9 mouse cellular contexts compared by ENCODE assay signal in genomic region chr5:109601080-109601479, GRCm38 (mm10). TPM values are rescaled to one million over a fixed set of nuclear protein-coding genes. Genes with fewer than 3 reads are reported as not detected.
DNase-seq lines count a peak whose midpoint lies in the region; ATAC-seq lines count a peak whose summit lies in the region.
"Had no signal": no experiment of that assay in that cellular context is flagged by ENCODE, and none has a peak within 500 bp of the region (broad histone marks: within the 10 kb centered on the region; RNA-seq: fewer than 3 reads in every experiment).

No protein-coding gene starts in this region.

- WGBS in heart, embryonic 12.5 days: 23% methylated on average over 3 of the region's 3 CpGs
- WGBS in embryonic facial prominence, embryonic 11.5 days: 27% methylated on average over 3 of the region's 3 CpGs
- WGBS in limb, embryonic 10.5 days: 25% methylated on average over 3 of the region's 3 CpGs
- WGBS in stomach, embryonic 15.5 days: 17% methylated on average over 3 of the region's 3 CpGs

- peaks cover 29% of the 10 kb centered on the region for H3K9me3 ChIP-seq in heart, embryonic 12.5 days (replicated peaks)
- H3K9me3 ChIP-seq in embryonic facial prominence, embryonic 11.5 days (replicated peaks; ENCODE audit: control insufficient read depth, low read length): peaks cover 12% of the 10 kb centered on the region
- no peaks in the 10 kb centered on the region for H3K9me3 ChIP-seq in limb, embryonic 10.5 days (replicated peaks)
- H3K9me3 ChIP-seq in stomach, embryonic 15.5 days: no peaks in the 10 kb centered on the region
- H3K9me3 ChIP-seq: lung, embryonic 15.5 days had no signal

- H3K27me3 ChIP-seq in heart, embryonic 12.5 days (replicated peaks): no peaks in the 10 kb centered on the region
- H3K27me3 ChIP-seq in embryonic facial prominence, embryonic 11.5 days (ENCODE audit: control insufficient read depth, insufficient read depth, low read length): no peaks in the 10 kb centered on the region
- no peaks in the 10 kb centered on the region for H3K27me3 ChIP-seq in limb, embryonic 10.5 days (ENCODE audit: low read depth, poor library complexity, severe bottlenecking)
- H3K27me3 ChIP-seq in stomach, embryonic 15.5 days (replicated peaks): no peaks in the 10 kb centered on the region
- H3K27me3 ChIP-seq: lung, embryonic 15.5 days had no signal

- peak; percentile 5 to 19 for DNase-seq in heart, postnatal 10 days
- DNase-seq in 416B (ENCODE audit: low read depth) (peak; percentile 50), MEL-GATA-1-ER (ENCODE audit: extremely low read depth, low read depth) (peak; percentile 10)
- DNase-seq in embryonic facial prominence, embryonic 11.5 days (ENCODE audit: low spot score): peak; percentile 19
- peak; percentile 50 for DNase-seq in limb, embryonic 10.5 days (ENCODE audit: low spot score)

- no peak overlapping the region for H3K27ac ChIP-seq in heart, embryonic 12.5 days (ENCODE audit: poor library complexity, severe bottlenecking)
- H3K27ac ChIP-seq in embryonic facial prominence, embryonic 11.5 days (replicated peaks; ENCODE audit: low read depth, low read length): no peak overlapping the region
- no peak overlapping the region for H3K27ac ChIP-seq in limb, embryonic 10.5 days
- no peak overlapping the region for H3K27ac ChIP-seq in stomach, embryonic 15.5 days
- H3K27ac ChIP-seq: lung, embryonic 15.5 days had no signal

- H3K4me1 ChIP-seq in heart, embryonic 12.5 days (replicated peaks): no peaks in the 10 kb centered on the region
- no peaks in the 10 kb centered on the region for H3K4me1 ChIP-seq in embryonic facial prominence, embryonic 11.5 days (ENCODE audit: control insufficient read depth, insufficient read depth, low read length)
- H3K4me1 ChIP-seq in limb, embryonic 10.5 days: no peaks in the 10 kb centered on the region
- H3K4me1 ChIP-seq in stomach, embryonic 15.5 days: no peaks in the 10 kb centered on the region
- H3K4me1 ChIP-seq: lung, embryonic 15.5 days had no signal

- H3K4me2 ChIP-seq in heart, embryonic 12.5 days: no peak overlapping the region
- H3K4me2 ChIP-seq in embryonic facial prominence, embryonic 11.5 days (ENCODE audit: low read depth, low read length): no peak overlapping the region
- no peak overlapping the region for H3K4me2 ChIP-seq in stomach, embryonic 15.5 days
- H3K4me2 ChIP-seq: lung, embryonic 15.5 days had no signal

- no peaks in the 10 kb centered on the region for H3K36me3 ChIP-seq in heart, embryonic 12.5 days
- H3K36me3 ChIP-seq in embryonic facial prominence, embryonic 11.5 days (replicated peaks; ENCODE audit: control insufficient read depth, insufficient read depth, low read depth, low read length): no peaks in the 10 kb centered on the region
- H3K36me3 ChIP-seq in limb, embryonic 10.5 days: no peaks in the 10 kb centered on the region
- H3K36me3 ChIP-seq in stomach, embryonic 15.5 days: no peaks in the 10 kb centered on the region
- H3K36me3 ChIP-seq: lung, embryonic 15.5 days had no signal

- intact Hi-C loops in heart, postnatal 10 days (cut with DNase I): loop anchor here (5.0 kb wide), 1 partner anchor 421 kb away; no protein-coding TSS in a partner anchor

- no peak overlapping the region for H3K4me3 ChIP-seq in heart, embryonic 12.5 days
- H3K4me3 ChIP-seq in embryonic facial prominence, embryonic 11.5 days (ENCODE audit: low read depth, low read length): no peak overlapping the region
- H3K4me3 ChIP-seq in limb, embryonic 10.5 days: no peak overlapping the region
- H3K4me3 ChIP-seq in stomach, embryonic 15.5 days (replicated peaks): no peak overlapping the region
- H3K4me3 ChIP-seq: lung, embryonic 15.5 days had no signal

- ATAC-seq in heart, embryonic 12.5 days (ENCODE audit: insufficient number of reproducible peaks, low FRiP score): no peak
- ATAC-seq in embryonic facial prominence, embryonic 11.5 days (replicated peaks; ENCODE audit: insufficient number of reproducible peaks, low FRiP score, low TSS enrichment, low read depth): no peak
- peak; percentile 10; the same call in 1 of the 2 replicates for ATAC-seq in stomach, embryonic 15.5 days (ENCODE audit: insufficient read depth, low FRiP score, low read depth)
- no peak for ATAC-seq in erythroblast, adult 5-6 weeks (replicated peaks; ENCODE audit: low FRiP score, poor library complexity, severe bottlenecking)

- no peak overlapping the region for H3K9ac ChIP-seq in heart, embryonic 12.5 days
- no peak overlapping the region for H3K9ac ChIP-seq in embryonic facial prominence, embryonic 11.5 days (replicated peaks; ENCODE audit: low read length)
- H3K9ac ChIP-seq in stomach, embryonic 15.5 days: no peak overlapping the region
- H3K9ac ChIP-seq: lung, embryonic 15.5 days had no signal

RNA-seq across cellular contexts. Expression of gene Crlf2, which starts 42.3 kb away (rescaled TPM):
- total RNA-seq in heart, postnatal 10 days (2021): 10 to 100 TPM; 15.3 to 17.7 TPM
- polyA plus RNA-seq in heart, embryonic 12.5 days (2016; fragmentation: Nextera tagmentation; extraction: Ambion mirVana): 9.1 TPM in 2 replicates
- 1.9 and 2.6 TPM in 2 replicates for polyA plus RNA-seq in embryonic facial prominence, embryonic 11.5 days (2014; fragmentation: Nextera tagmentation; extraction: Ambion mirVana)
- polyA plus RNA-seq in limb, embryonic 10.5 days (2016; fragmentation: Nextera tagmentation; extraction: Ambion mirVana): 7.0 and 8.1 TPM in 2 replicates
- 12.8 and 13.7 TPM in 2 replicates for polyA plus RNA-seq in stomach, embryonic 15.5 days (2015; fragmentation: Nextera tagmentation; extraction: Ambion mirVana)
- total RNA-seq in erythroblast, adult 5-6 weeks (2015; ENCODE audit: low replicate concordance): 5.4 TPM in 1 of 2 replicates, not detected in the other
- 2.6 and 2.8 TPM in 2 replicates for total RNA-seq in erythroblast, adult 5-6 weeks (2017; ENCODE audit: low replicate concordance)
